Mouse (Mus musculus): ENCODE measurements around the gene Mgarp. TPM values are rescaled to one million over a fixed set of nuclear protein-coding genes. Genes with fewer than 3 reads are reported as not detected.
"Not testable (repeated sequence)": the region's sequence is repeated elsewhere in the genome, so short reads cannot be mapped to it uniquely, and the experiment has no call there.

Gene Mgarp
- polyA plus RNA-seq, 1 experiment = 0.18 TPM

GRCm38 (mm10) chr3:51354034-51354427 lies 42.5 kb downstream of the Mgarp start:
- Histone ChIP-seq H3K27me3 (ENCODE audit: control insufficient read depth, insufficient read depth, low read length) (no peaks in the 10 kb centered on the region), H3K27ac (ENCODE audit: control insufficient read depth, insufficient read depth, low read length) (no peak overlapping the region), H3K4me1 (replicated peaks; ENCODE audit: control insufficient read depth, insufficient read depth, low read length) (peaks cover 8% of the 10 kb centered on the region), H3K4me3 (ENCODE audit: control insufficient read depth, insufficient read depth, low read length) (no peak overlapping the region), H3K36me3 (ENCODE audit: control insufficient read depth, insufficient read depth, low read length) (no peaks in the 10 kb centered on the region)
- DNase-seq = no peak
- no peak for TF ChIP-seq CTCF (IDR thresholded peaks at IDR 0.05; ENCODE audit: borderline replicate concordance, control insufficient read depth, extremely low read depth, insufficient read depth, low read length, poor library complexity)
- no peak for TF ChIP-seq POLR2A (IDR thresholded peaks at IDR 0.05; ENCODE audit: control insufficient read depth, extremely low read depth, insufficient read depth, low read length, poor library complexity)
- 89% methylated on average over 3 of the region's 3 CpGs for WGBS

GRCm38 (mm10) chr3:51353325-51354033 lies 43.1 kb downstream of the Mgarp start:
- 79% methylated on average over 4 of the region's 4 CpGs for WGBS
- Histone ChIP-seq H3K36me3 (ENCODE audit: control insufficient read depth, insufficient read depth, low read length) (no peaks in the 10 kb centered on the region), H3K27me3 (ENCODE audit: control insufficient read depth, insufficient read depth, low read length) (no peaks in the 10 kb centered on the region), H3K4me3 (ENCODE audit: control insufficient read depth, insufficient read depth, low read length) (no peak overlapping the region), H3K4me1 (replicated peaks; ENCODE audit: control insufficient read depth, insufficient read depth, low read length) (peaks cover 2% of the 10 kb centered on the region; the same call in 1 of the 2 replicates), H3K27ac (ENCODE audit: control insufficient read depth, insufficient read depth, low read length) (no peak overlapping the region)
- DNase-seq = peak; percentile 60
- TF ChIP-seq POLR2A (IDR thresholded peaks at IDR 0.05; ENCODE audit: control insufficient read depth, extremely low read depth, insufficient read depth, low read length, poor library complexity) = no peak
- TF ChIP-seq CTCF (IDR thresholded peaks at IDR 0.05; ENCODE audit: borderline replicate concordance, control insufficient read depth, extremely low read depth, insufficient read depth, low read length, poor library complexity) = peak; percentile 34; the same call in 1 of the 2 replicates

GRCm38 (mm10) chr3:51350806-51351205 lies 45.7 kb downstream of the Mgarp start:
- Histone ChIP-seq H3K4me1 (replicated peaks; ENCODE audit: control insufficient read depth, insufficient read depth, low read length) (no peaks in the 10 kb centered on the region), H3K36me3 (ENCODE audit: control insufficient read depth, insufficient read depth, low read length) (no peaks in the 10 kb centered on the region), H3K27me3 (ENCODE audit: control insufficient read depth, insufficient read depth, low read length) (no peaks in the 10 kb centered on the region), H3K27ac (ENCODE audit: control insufficient read depth, insufficient read depth, low read length) (no peak overlapping the region), H3K4me3 (ENCODE audit: control insufficient read depth, insufficient read depth, low read length) (no peak overlapping the region)
- TF ChIP-seq CTCF (IDR thresholded peaks at IDR 0.05; ENCODE audit: borderline replicate concordance, control insufficient read depth, extremely low read depth, insufficient read depth, low read length, poor library complexity) (no peak), POLR2A (IDR thresholded peaks at IDR 0.05; ENCODE audit: control insufficient read depth, extremely low read depth, insufficient read depth, low read length, poor library complexity) (no peak)
- 89% methylated on average over 3 of the region's 3 CpGs for WGBS
- no peak for DNase-seq

GRCm38 (mm10) chr3:51348646-51349238 lies 47.8 kb downstream of the Mgarp start:
- no peak for DNase-seq
- Histone ChIP-seq H3K27ac (ENCODE audit: control insufficient read depth, insufficient read depth, low read length) (no peak overlapping the region), H3K36me3 (ENCODE audit: control insufficient read depth, insufficient read depth, low read length) (no peaks in the 10 kb centered on the region), H3K4me1 (replicated peaks; ENCODE audit: control insufficient read depth, insufficient read depth, low read length) (no peaks in the 10 kb centered on the region), H3K27me3 (ENCODE audit: control insufficient read depth, insufficient read depth, low read length) (no peaks in the 10 kb centered on the region), H3K4me3 (ENCODE audit: control insufficient read depth, insufficient read depth, low read length) (no peak overlapping the region)
- TF ChIP-seq CTCF (IDR thresholded peaks at IDR 0.05; ENCODE audit: borderline replicate concordance, control insufficient read depth, extremely low read depth, insufficient read depth, low read length, poor library complexity) (no peak), POLR2A (IDR thresholded peaks at IDR 0.05; ENCODE audit: control insufficient read depth, extremely low read depth, insufficient read depth, low read length, poor library complexity) (no peak)
- WGBS = 80% methylated on average over 3 of the region's 3 CpGs

- WGBS = 97% methylated on average over 2 of the region's 2 CpGs
- not testable (repeated sequence) for DNase-seq; H3K27ac ChIP-seq (ENCODE audit: control insufficient read depth, insufficient read depth, low read length); H3K36me3 ChIP-seq (ENCODE audit: control insufficient read depth, insufficient read depth, low read length); H3K27me3 ChIP-seq (ENCODE audit: control insufficient read depth, insufficient read depth, low read length); H3K4me3 ChIP-seq (ENCODE audit: control insufficient read depth, insufficient read depth, low read length); H3K4me1 ChIP-seq (replicated peaks; ENCODE audit: control insufficient read depth, insufficient read depth, low read length)
Observed at GRCm38 (mm10) chr3:51345017-51345416, 51.5 kb downstream of the Mgarp start.

GRCm38 (mm10) chr3:51344182-51344581 lies 52.4 kb downstream of the Mgarp start:
- not testable (repeated sequence) for H3K36me3 ChIP-seq (ENCODE audit: control insufficient read depth, insufficient read depth, low read length); H3K27ac ChIP-seq (ENCODE audit: control insufficient read depth, insufficient read depth, low read length); DNase-seq; H3K27me3 ChIP-seq (ENCODE audit: control insufficient read depth, insufficient read depth, low read length); H3K4me1 ChIP-seq (replicated peaks; ENCODE audit: control insufficient read depth, insufficient read depth, low read length); H3K4me3 ChIP-seq (ENCODE audit: control insufficient read depth, insufficient read depth, low read length)
- 90% methylated on average over 6 of the region's 6 CpGs for WGBS

GRCm38 (mm10) chr3:51343260-51343659 lies 53.3 kb downstream of the Mgarp start:
- Histone ChIP-seq H3K4me3 (ENCODE audit: control insufficient read depth, insufficient read depth, low read length) (no peak overlapping the region), H3K27me3 (ENCODE audit: control insufficient read depth, insufficient read depth, low read length) (no peaks in the 10 kb centered on the region), H3K27ac (ENCODE audit: control insufficient read depth, insufficient read depth, low read length) (no peak overlapping the region), H3K4me1 (replicated peaks; ENCODE audit: control insufficient read depth, insufficient read depth, low read length) (peaks cover 5% of the 10 kb centered on the region; the same call in 1 of the 2 replicates), H3K36me3 (ENCODE audit: control insufficient read depth, insufficient read depth, low read length) (no peaks in the 10 kb centered on the region)
- 92% methylated on average over 4 of the region's 4 CpGs for WGBS
- no peak for DNase-seq
- no peak for TF ChIP-seq CTCF (IDR thresholded peaks at IDR 0.05; ENCODE audit: borderline replicate concordance, control insufficient read depth, extremely low read depth, insufficient read depth, low read length, poor library complexity)
- TF ChIP-seq POLR2A (IDR thresholded peaks at IDR 0.05; ENCODE audit: control insufficient read depth, extremely low read depth, insufficient read depth, low read length, poor library complexity) = no peak

Measured in thymus, adult 2 months (tissue).